Mouse (Mus musculus): Measurements from ENCODE around the gene Kdm4b. TPM values are rescaled to one million over a fixed set of nuclear protein-coding genes. Genes with fewer than 3 reads are reported as not detected.

The Kdm4b gene
- polyA plus RNA-seq, 1 experiment: 31.1 TPM

- no peaks in the 10 kb centered on the region for H3K9me3 ChIP-seq
- no peak for TF ChIP-seq GATA1 (IDR thresholded peaks at IDR 0.05; ENCODE audit: borderline replicate concordance, low read length)
- TF ChIP-seq FLI1 (IDR thresholded peaks at IDR 0.05; ENCODE audit: low read length): no peak
- H3K36me3 ChIP-seq (replicated peaks; ENCODE audit: low read length): peaks cover 87% of the 10 kb centered on the region
- H3K4me1 ChIP-seq: peaks cover 21% of the 10 kb centered on the region
- no peak overlapping the region for H3K4me3 ChIP-seq (replicated peaks)
- peaks cover 14% of the 10 kb centered on the region for H3K27me3 ChIP-seq (replicated peaks)
Observed at GRCm38 (mm10) chr17:56414785-56415184, 88.9 kb downstream of the Kdm4b start.

DNA sequence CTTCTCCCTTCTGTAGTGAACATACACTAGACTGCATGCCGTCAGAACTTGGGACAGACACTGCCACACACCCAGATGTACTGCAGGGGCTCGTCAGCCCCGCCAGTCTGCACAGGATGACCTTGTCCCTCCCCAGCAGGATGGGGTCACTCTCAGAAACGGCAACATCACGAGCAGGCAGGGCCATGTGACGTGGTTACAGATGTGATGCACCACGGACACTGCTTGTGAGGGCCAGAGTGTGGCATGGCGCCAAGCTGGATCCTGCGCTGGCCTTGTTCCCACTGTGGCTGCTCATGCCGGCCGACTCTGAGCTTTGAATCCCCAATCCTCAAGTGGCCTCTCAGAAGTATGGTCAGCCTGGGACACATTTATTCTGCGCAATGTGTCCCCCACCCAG is 92.4 kb downstream of the Kdm4b start:
- Histone ChIP-seq H3K4me3 (replicated peaks) (peak overlapping the region; percentile 52), H3K27me3 (replicated peaks) (peaks cover 22% of the 10 kb centered on the region), H3K36me3 (replicated peaks; ENCODE audit: low read length) (peaks cover 95% of the 10 kb centered on the region), H3K9me3 (no peaks in the 10 kb centered on the region), H3K4me1 (peaks cover 12% of the 10 kb centered on the region; the same call in 1 of the 2 replicates)
- no peak for TF ChIP-seq FLI1 (IDR thresholded peaks at IDR 0.05; ENCODE audit: low read length)
- TF ChIP-seq GATA1 (IDR thresholded peaks at IDR 0.05; ENCODE audit: borderline replicate concordance, low read length): no peak

DNA sequence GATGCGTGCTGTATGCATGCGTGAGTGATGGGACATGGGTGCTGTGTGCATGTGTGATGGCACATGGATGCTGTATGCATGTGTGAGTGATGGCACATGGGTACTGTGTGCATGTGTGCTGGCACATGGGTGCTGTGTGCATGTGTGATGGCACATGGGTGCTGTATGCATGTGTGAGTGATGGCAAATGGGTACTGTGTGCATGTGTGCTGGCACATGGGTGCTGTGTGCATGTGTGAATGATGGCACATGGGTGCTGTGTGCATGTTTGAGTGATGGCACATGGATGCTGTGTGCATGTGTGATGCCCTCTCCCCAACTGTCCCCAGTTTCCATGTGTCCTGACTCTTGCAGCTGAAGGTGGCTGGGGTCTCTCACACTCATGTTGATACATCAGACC is 94.2 kb downstream of the Kdm4b start:
- peaks cover 90% of the 10 kb centered on the region for H3K36me3 ChIP-seq (replicated peaks; ENCODE audit: low read length)
- H3K9me3 ChIP-seq: no peaks in the 10 kb centered on the region
- H3K27me3 ChIP-seq (replicated peaks): peaks cover 34% of the 10 kb centered on the region
- TF ChIP-seq FLI1 (IDR thresholded peaks at IDR 0.05; ENCODE audit: low read length) (no peak), GATA1 (IDR thresholded peaks at IDR 0.05; ENCODE audit: borderline replicate concordance, low read length) (no peak)
- H3K4me3 ChIP-seq (replicated peaks): peak overlapping the region; percentile 11
- H3K4me1 ChIP-seq: peaks cover 13% of the 10 kb centered on the region

- peaks cover 22% of the 10 kb centered on the region for H3K4me1 ChIP-seq
- peaks cover 63% of the 10 kb centered on the region for H3K27me3 ChIP-seq (replicated peaks)
- H3K9me3 ChIP-seq: no peaks in the 10 kb centered on the region
- peak overlapping the region; percentile 89 for H3K4me3 ChIP-seq (replicated peaks)
- TF ChIP-seq FLI1 (IDR thresholded peaks at IDR 0.05; ENCODE audit: low read length): no peak
- no peak for TF ChIP-seq GATA1 (IDR thresholded peaks at IDR 0.05; ENCODE audit: borderline replicate concordance, low read length)
- peaks cover 59% of the 10 kb centered on the region for H3K36me3 ChIP-seq (replicated peaks; ENCODE audit: low read length)
Observed at GRCm38 (mm10) chr17:56424726-56425583, 99.1 kb downstream of the Kdm4b start.

GRCm38 (mm10) chr17:56425584-56425914 is 99.7 kb downstream of the Kdm4b start:
- H3K9me3 ChIP-seq: no peaks in the 10 kb centered on the region
- H3K4me1 ChIP-seq: peaks cover 19% of the 10 kb centered on the region
- peak overlapping the region; percentile 89 for H3K4me3 ChIP-seq (replicated peaks)
- peaks cover 59% of the 10 kb centered on the region for H3K27me3 ChIP-seq (replicated peaks)
- TF ChIP-seq FLI1 (IDR thresholded peaks at IDR 0.05; ENCODE audit: low read length): no peak
- no peak for TF ChIP-seq GATA1 (IDR thresholded peaks at IDR 0.05; ENCODE audit: borderline replicate concordance, low read length)
- H3K36me3 ChIP-seq (replicated peaks; ENCODE audit: low read length): peaks cover 53% of the 10 kb centered on the region

DNA sequence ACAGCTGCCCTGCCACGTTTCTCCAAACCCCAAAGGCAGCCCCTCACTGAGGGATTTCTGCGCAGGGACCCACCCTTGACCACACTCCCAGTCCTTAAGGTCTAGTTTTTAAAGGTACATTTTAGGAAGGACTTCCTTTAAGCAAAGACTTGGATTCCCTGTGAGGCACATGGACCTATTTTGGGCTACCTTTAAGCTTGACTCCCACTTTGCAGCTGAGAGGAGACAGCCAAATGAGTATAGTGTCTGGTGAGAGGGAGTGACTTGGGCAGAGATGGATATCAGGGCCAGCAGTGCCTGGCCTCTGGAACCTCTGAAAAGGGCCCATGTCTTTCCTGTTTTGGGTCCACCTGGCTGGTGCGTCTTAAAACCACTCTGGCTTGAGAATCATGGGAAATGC is 100.1 kb downstream of the Kdm4b start:
- H3K9me3 ChIP-seq: no peaks in the 10 kb centered on the region
- peak overlapping the region; percentile 89 for H3K4me3 ChIP-seq (replicated peaks)
- TF ChIP-seq FLI1 (IDR thresholded peaks at IDR 0.05; ENCODE audit: low read length): no peak
- no peak for TF ChIP-seq GATA1 (IDR thresholded peaks at IDR 0.05; ENCODE audit: borderline replicate concordance, low read length)
- H3K36me3 ChIP-seq (replicated peaks; ENCODE audit: low read length): peaks cover 49% of the 10 kb centered on the region
- H3K4me1 ChIP-seq: peaks cover 19% of the 10 kb centered on the region
- peaks cover 57% of the 10 kb centered on the region for H3K27me3 ChIP-seq (replicated peaks)

- Histone ChIP-seq H3K4me1 (peaks cover 29% of the 10 kb centered on the region), H3K36me3 (replicated peaks; ENCODE audit: low read length) (peaks cover 38% of the 10 kb centered on the region), H3K27me3 (replicated peaks) (peaks cover 58% of the 10 kb centered on the region), H3K4me3 (replicated peaks) (no peak overlapping the region), H3K9me3 (no peaks in the 10 kb centered on the region)
- TF ChIP-seq FLI1 (IDR thresholded peaks at IDR 0.05; ENCODE audit: low read length) (no peak), GATA1 (IDR thresholded peaks at IDR 0.05; ENCODE audit: borderline replicate concordance, low read length) (no peak)
Observed at GRCm38 (mm10) chr17:56427857-56428256, 102.0 kb downstream of the Kdm4b start.

DNA sequence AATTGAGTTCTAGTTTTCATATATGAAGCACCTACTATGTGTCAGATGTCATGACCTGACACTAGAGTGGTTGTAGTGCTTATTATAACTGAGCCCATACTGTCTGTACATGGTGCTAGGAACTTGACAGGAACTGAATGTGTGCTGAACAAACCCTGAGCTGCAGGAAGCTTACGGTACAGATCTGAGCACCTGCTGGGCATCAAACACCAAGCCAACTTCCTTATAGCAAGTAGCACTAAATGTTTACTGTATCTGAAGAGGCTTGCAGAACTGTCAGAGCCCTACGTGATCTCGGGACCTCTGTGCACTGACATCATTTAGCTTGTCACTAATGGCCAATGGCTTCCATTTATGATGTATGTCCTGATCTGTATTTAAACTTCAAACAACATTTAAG is 105.7 kb downstream of the Kdm4b start:
- Histone ChIP-seq H3K36me3 (replicated peaks; ENCODE audit: low read length) (peaks cover 54% of the 10 kb centered on the region), H3K27me3 (replicated peaks) (peaks cover 36% of the 10 kb centered on the region), H3K4me3 (replicated peaks) (no peak overlapping the region), H3K9me3 (no peaks in the 10 kb centered on the region), H3K4me1 (peaks cover 11% of the 10 kb centered on the region)
- no peak for TF ChIP-seq FLI1 (IDR thresholded peaks at IDR 0.05; ENCODE audit: low read length)
- TF ChIP-seq GATA1 (IDR thresholded peaks at IDR 0.05; ENCODE audit: borderline replicate concordance, low read length): no peak

DNA sequence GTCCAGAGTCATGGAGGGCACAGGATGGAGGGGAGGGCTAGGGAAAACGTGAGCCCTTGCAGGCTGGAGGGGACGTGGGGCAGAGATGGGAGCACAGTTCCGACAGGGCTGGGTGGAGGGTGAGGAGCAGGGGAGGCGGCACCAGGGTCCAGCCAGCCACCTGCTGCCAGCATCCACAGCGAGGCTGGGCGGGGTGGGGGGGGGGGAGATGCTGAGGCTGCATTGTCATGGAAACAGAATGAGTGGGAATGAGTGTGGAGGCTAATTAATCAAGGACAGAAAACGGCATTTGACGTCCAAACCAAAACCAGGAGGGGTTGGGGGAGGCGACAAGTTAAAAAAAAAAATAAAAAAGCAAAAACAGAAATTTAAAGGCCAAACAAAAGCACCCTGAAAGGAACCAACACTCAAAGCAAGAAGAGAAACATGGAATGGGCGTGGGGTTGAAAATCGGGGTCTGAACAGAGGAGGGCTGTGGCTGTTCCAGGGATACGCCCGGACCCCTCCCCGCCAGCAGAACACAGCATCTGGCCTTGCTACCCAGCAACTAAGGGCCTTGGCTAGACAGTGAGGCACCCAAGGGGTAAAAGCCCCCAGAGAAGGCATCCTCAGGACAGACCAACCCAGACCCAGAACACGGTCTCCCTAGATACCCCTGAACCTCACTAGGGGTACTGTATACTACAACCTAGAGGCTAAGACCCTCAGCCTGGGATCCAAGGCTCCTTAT is 114.0 kb downstream of the Kdm4b start:
- no peak for TF ChIP-seq FLI1 (IDR thresholded peaks at IDR 0.05; ENCODE audit: low read length)
- no peak for TF ChIP-seq GATA1 (IDR thresholded peaks at IDR 0.05; ENCODE audit: borderline replicate concordance, low read length)
- H3K36me3 ChIP-seq (replicated peaks; ENCODE audit: low read length): peaks cover 36% of the 10 kb centered on the region

DNA sequence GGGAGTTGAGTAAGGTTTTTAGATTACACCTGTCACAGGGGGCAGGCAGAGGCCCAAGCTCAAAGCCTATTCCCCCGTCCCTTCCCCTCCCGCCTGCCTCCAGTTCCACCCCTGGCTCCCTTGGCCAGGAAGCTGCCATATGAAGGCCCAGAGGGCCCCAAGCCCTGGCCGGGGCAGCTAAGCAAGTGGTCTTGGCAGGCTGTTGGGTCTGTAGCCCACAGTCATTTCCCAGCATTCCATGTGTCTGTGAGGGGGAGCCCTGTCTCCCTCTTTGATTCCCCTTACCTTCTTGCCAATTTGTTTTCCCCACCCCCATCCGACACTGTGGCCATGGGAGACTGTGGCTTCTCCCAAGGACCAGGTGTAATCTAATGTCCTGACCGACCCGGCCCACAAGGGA is 116.5 kb downstream of the Kdm4b start:
- TF ChIP-seq FLI1 (IDR thresholded peaks at IDR 0.05; ENCODE audit: low read length): no peak
- Histone ChIP-seq H3K4me1 (peaks cover 48% of the 10 kb centered on the region), H3K9me3 (no peaks in the 10 kb centered on the region), H3K27me3 (replicated peaks) (peaks cover 18% of the 10 kb centered on the region), H3K4me3 (replicated peaks) (no peak overlapping the region), H3K36me3 (replicated peaks; ENCODE audit: low read length) (peaks cover 27% of the 10 kb centered on the region)

More for the DNA sequence above, 114.0 kb downstream of the Kdm4b start:
- H3K9me3 ChIP-seq: no peaks in the 10 kb centered on the region
- H3K27me3 ChIP-seq (replicated peaks): peaks cover 18% of the 10 kb centered on the region
- H3K4me3 ChIP-seq (replicated peaks): no peak overlapping the region
- peaks cover 46% of the 10 kb centered on the region for H3K4me1 ChIP-seq
